Mouse (Mus musculus): ENCODE measurements around the gene Rpp14. TPM values are rescaled to one million over a fixed set of nuclear protein-coding genes. Genes with fewer than 3 reads are reported as not detected.

Rpp14 gene
- total and polyA plus RNA-seq, 3 experiments: 7.1 to 62.4 (median 11.2) TPM

DNA sequence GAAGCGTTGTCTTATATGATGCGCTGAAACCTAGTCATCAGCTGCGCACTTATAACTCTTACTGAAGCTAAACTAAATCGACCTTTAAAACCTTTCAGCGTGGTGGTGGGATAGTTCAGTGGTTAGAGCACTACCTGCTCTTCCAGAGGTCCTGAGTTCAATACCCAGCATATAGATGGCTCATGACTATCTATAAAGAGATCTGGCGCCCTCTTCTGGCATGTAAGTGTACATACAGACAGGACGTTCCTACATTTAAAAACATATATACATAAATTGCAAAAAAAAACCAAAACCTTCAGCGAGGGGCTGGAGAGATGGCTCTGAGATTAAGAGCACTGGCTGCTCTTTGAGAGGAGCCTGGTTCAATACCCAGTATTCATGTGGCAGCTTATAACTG lies 35.8 kb upstream of the Rpp14 start:
- ATAC-seq (ENCODE audit: extremely low read depth, insufficient number of reproducible peaks, low FRiP score, poor library complexity, severe bottlenecking) (no peak), DNase-seq (ENCODE audit: low spot score) (no peak)
- TF ChIP-seq GATA1 (IDR thresholded peaks at IDR 0.05; ENCODE audit: borderline replicate concordance, low read length) (no peak), POLR2AphosphoS5 (IDR thresholded peaks at IDR 0.05; ENCODE audit: insufficient replicate concordance, low read depth, low read length) (no peak), CTCF (IDR thresholded peaks at IDR 0.05; ENCODE audit: low read depth, low read length) (0 out of 2 replicates have a peak, but pooled peaks have one; percentile 8)

DNA sequence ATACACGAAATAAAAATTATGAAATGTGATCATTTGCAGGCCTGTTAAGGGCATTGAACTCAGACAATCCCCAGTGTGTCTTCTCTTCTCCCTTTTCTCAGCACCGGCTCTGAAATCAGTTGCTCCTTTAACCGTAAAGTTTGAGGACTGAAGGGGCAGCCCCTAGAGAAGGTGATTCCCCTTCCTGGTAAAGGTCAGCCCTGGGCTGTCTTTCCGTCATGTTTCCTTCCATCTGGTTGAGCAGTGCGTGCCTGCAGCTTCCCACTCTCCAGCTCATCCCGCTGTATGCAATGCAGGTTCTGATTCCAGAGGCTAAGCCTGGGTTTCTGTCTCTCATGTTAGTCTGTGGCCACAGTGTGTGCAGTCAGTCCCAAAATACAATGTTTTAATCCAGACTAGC lies 35.4 kb upstream of the Rpp14 start:
- Histone ChIP-seq H3K4me3 (ENCODE audit: low read depth, low read length) (no peak overlapping the region), H3K4me1 (ENCODE audit: insufficient read depth, low read depth, low read length) (peaks cover 6% of the 10 kb centered on the region; the same call in 1 of the 2 replicates), H3K36me3 (replicated peaks) (no peaks in the 10 kb centered on the region), H3K9me3 (replicated peaks) (no peaks in the 10 kb centered on the region), H3K27me3 (ENCODE audit: insufficient read depth, low read length) (peaks cover 2% of the 10 kb centered on the region; the same call in 1 of the 2 replicates)
- no peak for DNase-seq (ENCODE audit: low spot score)
- ATAC-seq (ENCODE audit: extremely low read depth, insufficient number of reproducible peaks, low FRiP score, poor library complexity, severe bottlenecking): no peak
- TF ChIP-seq GATA2 (IDR thresholded peaks at IDR 0.05; ENCODE audit: borderline replicate concordance, low read depth, low read length) (no peak), CTCF (IDR thresholded peaks at IDR 0.05; ENCODE audit: low read depth, low read length) (no peak), TAL1 (conservative IDR thresholded peaks at IDR 0.05; ENCODE audit: low read depth, low read length) (no peak), GATA1 (IDR thresholded peaks at IDR 0.05; ENCODE audit: borderline replicate concordance, low read length) (no peak), POLR2AphosphoS5 (IDR thresholded peaks at IDR 0.05; ENCODE audit: insufficient replicate concordance, low read depth, low read length) (no peak)

More for the DNA sequence above, 35.8 kb upstream of the Rpp14 start:
- Histone ChIP-seq H3K4me3 (ENCODE audit: low read depth, low read length) (no peak overlapping the region), H3K4me1 (ENCODE audit: insufficient read depth, low read depth, low read length) (peaks cover 6% of the 10 kb centered on the region; the same call in 1 of the 2 replicates), H3K36me3 (replicated peaks) (no peaks in the 10 kb centered on the region), H3K27me3 (ENCODE audit: insufficient read depth, low read length) (peaks cover 2% of the 10 kb centered on the region; the same call in 1 of the 2 replicates), H3K9me3 (replicated peaks) (no peaks in the 10 kb centered on the region)

DNA sequence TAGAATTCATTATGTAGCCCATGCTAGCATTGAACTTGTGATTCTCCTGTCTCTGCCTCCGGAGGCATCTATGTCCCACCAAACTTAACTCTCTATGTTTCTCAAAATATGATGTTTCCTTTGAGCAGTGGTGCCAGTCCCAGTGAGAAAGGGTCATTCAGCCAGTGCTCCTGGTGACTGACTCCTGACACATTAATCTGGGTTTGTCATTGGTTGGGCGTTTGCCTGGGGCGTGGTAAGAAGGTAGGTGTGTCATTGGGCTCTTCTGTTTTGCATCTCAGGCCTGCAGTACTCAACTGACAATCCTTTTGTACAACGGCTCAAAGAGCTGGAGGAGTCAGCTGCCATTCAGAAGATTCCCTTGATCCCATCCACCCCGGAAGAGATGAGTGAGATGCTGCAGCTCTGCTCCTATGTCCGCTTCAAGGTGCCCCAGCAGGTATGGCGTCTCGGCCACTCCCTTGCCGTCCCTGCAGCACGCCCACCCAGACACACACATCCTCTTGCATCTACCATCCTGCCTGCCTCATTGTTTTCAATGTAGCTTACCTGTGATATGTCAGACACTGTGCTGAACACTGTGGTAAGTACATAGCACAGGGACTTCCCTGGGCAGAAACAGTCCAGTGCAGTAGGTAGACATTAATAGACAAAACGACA lies 34.9 kb upstream of the Rpp14 start:
- Histone ChIP-seq H3K27me3 (ENCODE audit: insufficient read depth, low read length) (peaks cover 2% of the 10 kb centered on the region; the same call in 1 of the 2 replicates), H3K4me3 (ENCODE audit: low read depth, low read length) (no peak overlapping the region), H3K36me3 (replicated peaks) (no peaks in the 10 kb centered on the region), H3K4me1 (ENCODE audit: insufficient read depth, low read depth, low read length) (peaks cover 6% of the 10 kb centered on the region; the same call in 1 of the 2 replicates), H3K9me3 (replicated peaks) (no peaks in the 10 kb centered on the region)
- DNase-seq (ENCODE audit: low spot score): no peak
- no peak for ATAC-seq (ENCODE audit: extremely low read depth, insufficient number of reproducible peaks, low FRiP score, poor library complexity, severe bottlenecking)
- TF ChIP-seq TAL1 (conservative IDR thresholded peaks at IDR 0.05; ENCODE audit: low read depth, low read length) (no peak), CTCF (IDR thresholded peaks at IDR 0.05; ENCODE audit: low read depth, low read length) (no peak)

DNA sequence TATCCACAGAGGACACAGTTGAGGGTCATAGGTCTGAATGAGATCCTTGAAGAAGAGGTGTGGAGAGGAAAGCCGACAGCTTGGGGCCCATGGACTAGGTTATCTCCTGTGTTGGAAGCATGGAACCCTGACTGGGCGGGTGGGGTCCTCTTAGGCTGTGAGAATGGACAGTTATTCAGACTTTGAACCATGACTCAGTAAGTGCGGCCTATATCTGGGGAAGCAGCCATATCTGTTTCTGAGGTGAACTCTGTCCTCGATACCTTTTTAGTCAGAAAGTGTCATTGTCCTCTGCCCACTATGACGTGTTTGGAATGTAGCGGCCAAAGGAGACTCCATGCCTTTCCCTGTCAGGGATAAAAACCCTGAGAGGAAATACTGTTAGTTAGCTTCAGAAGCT lies 33.3 kb upstream of the Rpp14 start:
- Histone ChIP-seq H3K4me3 (ENCODE audit: low read depth, low read length) (no peak overlapping the region), H3K36me3 (replicated peaks) (no peaks in the 10 kb centered on the region), H3K9me3 (replicated peaks) (no peaks in the 10 kb centered on the region), H3K4me1 (ENCODE audit: insufficient read depth, low read depth, low read length) (no peaks in the 10 kb centered on the region), H3K27me3 (ENCODE audit: insufficient read depth, low read length) (no peaks in the 10 kb centered on the region; the same call in 1 of the 2 replicates)
- TF ChIP-seq TAL1 (conservative IDR thresholded peaks at IDR 0.05; ENCODE audit: low read depth, low read length): no peak
- TF ChIP-seq POLR2AphosphoS5 (IDR thresholded peaks at IDR 0.05; ENCODE audit: insufficient replicate concordance, low read depth, low read length): no peak
- TF ChIP-seq CTCF (IDR thresholded peaks at IDR 0.05; ENCODE audit: low read depth, low read length): no peak
- TF ChIP-seq GATA2 (IDR thresholded peaks at IDR 0.05; ENCODE audit: borderline replicate concordance, low read depth, low read length): no peak
- no peak for TF ChIP-seq GATA1 (IDR thresholded peaks at IDR 0.05; ENCODE audit: borderline replicate concordance, low read length)
- DNase-seq (ENCODE audit: low spot score) (no peak), ATAC-seq (ENCODE audit: extremely low read depth, insufficient number of reproducible peaks, low FRiP score, poor library complexity, severe bottlenecking) (no peak)

DNA sequence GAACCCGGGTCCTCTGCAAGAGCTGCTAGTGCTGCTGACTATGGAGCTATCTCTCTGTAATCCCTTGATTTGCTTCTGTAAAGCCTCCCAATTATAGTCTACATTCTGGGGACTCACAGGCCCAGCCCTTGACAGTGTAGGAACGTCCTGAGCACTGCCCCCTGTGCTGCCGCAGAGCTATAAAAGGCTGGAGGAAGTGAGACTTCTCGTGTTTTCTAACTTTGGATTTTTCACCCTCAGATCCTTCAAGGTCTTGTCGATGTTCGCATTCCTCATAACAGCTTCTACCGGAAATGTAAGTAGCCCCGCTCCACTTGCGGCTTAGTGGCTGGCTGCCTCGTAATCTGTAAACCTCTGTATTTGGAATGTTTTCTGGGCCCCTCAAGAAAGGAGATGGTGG lies 30.8 kb upstream of the Rpp14 start:
- ATAC-seq (ENCODE audit: extremely low read depth, insufficient number of reproducible peaks, low FRiP score, poor library complexity, severe bottlenecking) (no peak), DNase-seq (ENCODE audit: low spot score) (no peak)
- H3K9me3 ChIP-seq (replicated peaks): no peaks in the 10 kb centered on the region
- H3K36me3 ChIP-seq (replicated peaks): no peaks in the 10 kb centered on the region
- no peaks in the 10 kb centered on the region for H3K4me1 ChIP-seq (ENCODE audit: insufficient read depth, low read depth, low read length)
- H3K27me3 ChIP-seq (ENCODE audit: insufficient read depth, low read length): no peaks in the 10 kb centered on the region; the same call in none of the 2 replicates
- TF ChIP-seq TAL1 (conservative IDR thresholded peaks at IDR 0.05; ENCODE audit: low read depth, low read length) (no peak), POLR2AphosphoS5 (IDR thresholded peaks at IDR 0.05; ENCODE audit: insufficient replicate concordance, low read depth, low read length) (no peak), GATA2 (IDR thresholded peaks at IDR 0.05; ENCODE audit: borderline replicate concordance, low read depth, low read length) (no peak), GATA1 (IDR thresholded peaks at IDR 0.05; ENCODE audit: borderline replicate concordance, low read length) (no peak), CTCF (IDR thresholded peaks at IDR 0.05; ENCODE audit: low read depth, low read length) (no peak)
- no peak overlapping the region for H3K4me3 ChIP-seq (ENCODE audit: low read depth, low read length)

DNA sequence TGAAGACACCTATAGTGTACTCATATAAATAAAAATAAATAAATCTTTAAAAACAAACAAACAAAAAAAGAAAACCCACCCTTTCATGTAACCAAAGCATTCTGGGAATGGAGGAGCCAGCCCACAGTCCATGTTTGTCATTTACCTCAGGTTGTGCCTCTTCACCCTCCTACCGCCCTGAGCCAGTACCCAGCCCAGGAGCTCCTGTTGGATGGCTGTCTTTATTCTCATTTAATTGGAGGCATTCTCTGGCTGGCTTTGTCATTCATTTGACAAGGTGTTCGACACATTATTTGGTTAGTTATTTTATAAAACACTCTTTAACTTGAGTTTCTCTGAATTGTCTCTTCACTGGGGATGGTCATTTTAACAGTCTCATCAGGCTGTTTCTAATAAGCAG lies 28.3 kb upstream of the Rpp14 start:
- H3K9me3 ChIP-seq (replicated peaks): no peaks in the 10 kb centered on the region
- ATAC-seq (ENCODE audit: extremely low read depth, insufficient number of reproducible peaks, low FRiP score, poor library complexity, severe bottlenecking): no peak
- no peak overlapping the region for H3K4me3 ChIP-seq (ENCODE audit: low read depth, low read length)
- H3K27me3 ChIP-seq (ENCODE audit: insufficient read depth, low read length): peaks cover 2% of the 10 kb centered on the region
- TF ChIP-seq GATA2 (IDR thresholded peaks at IDR 0.05; ENCODE audit: borderline replicate concordance, low read depth, low read length) (no peak), POLR2AphosphoS5 (IDR thresholded peaks at IDR 0.05; ENCODE audit: insufficient replicate concordance, low read depth, low read length) (no peak), GATA1 (IDR thresholded peaks at IDR 0.05; ENCODE audit: borderline replicate concordance, low read length) (no peak), CTCF (IDR thresholded peaks at IDR 0.05; ENCODE audit: low read depth, low read length) (no peak), TAL1 (conservative IDR thresholded peaks at IDR 0.05; ENCODE audit: low read depth, low read length) (no peak)
- DNase-seq (ENCODE audit: low spot score): no peak
- H3K36me3 ChIP-seq (replicated peaks): no peaks in the 10 kb centered on the region
- 0 out of 2 replicates have a peak, but pooled peaks cover 4% of the 10 kb centered on the region for H3K4me1 ChIP-seq (ENCODE audit: insufficient read depth, low read depth, low read length)

All from G1E (cell line).